Mouse (Mus musculus) G1E (cell line): ENCODE results near the gene Papolb.

Source experiments
- CTCF ChIP-seq: IDR thresholded peaks from 2 replicates; pipeline ENCODE4 v1.5.1; 2012; ENCODE audit warnings: low read depth, low read length, inconsistent platforms, mixed read lengths
- GATA1 ChIP-seq: IDR thresholded peaks from 2 replicates; pipeline ENCODE4 v1.6.1; 2012; ENCODE audit warnings: borderline replicate concordance, low read length, inconsistent platforms, mixed read lengths
- GATA2 ChIP-seq: IDR thresholded peaks from 2 replicates; pipeline ENCODE4 v1.6.1; 2012; ENCODE audit warnings: low read depth, low read length, inconsistent platforms, borderline replicate concordance
- POLR2AphosphoS5 ChIP-seq: IDR thresholded peaks from 2 replicates; pipeline ENCODE4 v1.6.1; 2012; ENCODE audit warnings: low read depth, low read length, inconsistent platforms; ENCODE audit not compliant: insufficient replicate concordance

GRCm38 (mm10) chr5:142521195-142521866, 8.5 kb downstream of the Papolb start:
- TF ChIP-seq CTCF = no peak
- no peak for TF ChIP-seq GATA1
- TF ChIP-seq GATA2 = no peak
- TF ChIP-seq POLR2AphosphoS5 = no peak
